Mouse (Mus musculus) stomach, embryonic 15.5 days (tissue): ENCODE results near the gene Wscd2. TPM values are rescaled to one million over a fixed set of nuclear protein-coding genes. Genes with fewer than 3 reads are reported as not detected.

Source experiments
- ATAC-seq: fragments of 200-750 bp; cut with Nextera tagmentation; 2 replicates; pipeline ENCODE4 v1.8.0; 2017; ENCODE audit warnings: low read depth, moderate number of reproducible peaks, moderate TSS enrichment; ENCODE audit not compliant: insufficient read depth, low FRiP score
- H3K27ac ChIP-seq: fragments of 300-500 bp; sonication (generic); 2 replicates; pipeline ENCODE4 v1.5.1; 2015; ENCODE audit warnings: mild to moderate bottlenecking, inconsistent platforms
- H3K27me3 ChIP-seq: fragments of 300-500 bp; sonication (generic); replicated peaks from 2 replicates; pipeline ENCODE4 v1.6.1; 2015; ENCODE audit warnings: inconsistent platforms
- H3K36me3 ChIP-seq: fragments of 300-500 bp; sonication (generic); 2 replicates; pipeline ENCODE4 v1.6.1; 2015; ENCODE audit warnings: inconsistent platforms
- H3K4me1 ChIP-seq: fragments of 300-500 bp; sonication (generic); 2 replicates; pipeline ENCODE4 v1.6.1; 2015; ENCODE audit warnings: inconsistent platforms
- H3K4me2 ChIP-seq: fragments of 300-500 bp; sonication (generic); 2 replicates; pipeline ENCODE4 v1.6.1; 2015; ENCODE audit warnings: mild to moderate bottlenecking, inconsistent platforms
- H3K4me3 ChIP-seq: fragments of 300-500 bp; sonication (generic); replicated peaks from 2 replicates; pipeline ENCODE4 v1.5.1; 2015; ENCODE audit warnings: inconsistent platforms
- H3K9ac ChIP-seq: fragments of 300-500 bp; sonication (generic); 2 replicates; pipeline ENCODE4 v1.6.1; 2015; ENCODE audit warnings: inconsistent platforms
- H3K9me3 ChIP-seq: fragments of 300-500 bp; sonication (generic); 2 replicates; pipeline ENCODE4 v1.6.1; 2016; ENCODE audit warnings: inconsistent platforms
- WGBS: fragments of 180-500 bp; shearing (Covaris S2); methylation state at CpG from one replicate; pipeline ENCODE4 v1.1.7; 2015; 5-methylcytosine and 5-hydroxymethylcytosine counted together
- polyA plus RNA-seq: library from polyadenylated mRNA; unstranded; fragments of >200 nt; fragmentation: Nextera tagmentation; extraction: Ambion mirVana; gene quantifications from 2 replicates; pipeline ENCODE4 v1.2.1, GENCODE M21; 2015

Wscd2 gene
- polyA plus RNA-seq, 1 experiment from 2014 or later = 6.5 TPM

GRCm38 (mm10) chr5:113485584-113486162, 4.5 kb upstream of the Wscd2 start:
- no peak for ATAC-seq
- WGBS = 67% methylated on average over 11 of the region's 11 CpGs

DNA sequence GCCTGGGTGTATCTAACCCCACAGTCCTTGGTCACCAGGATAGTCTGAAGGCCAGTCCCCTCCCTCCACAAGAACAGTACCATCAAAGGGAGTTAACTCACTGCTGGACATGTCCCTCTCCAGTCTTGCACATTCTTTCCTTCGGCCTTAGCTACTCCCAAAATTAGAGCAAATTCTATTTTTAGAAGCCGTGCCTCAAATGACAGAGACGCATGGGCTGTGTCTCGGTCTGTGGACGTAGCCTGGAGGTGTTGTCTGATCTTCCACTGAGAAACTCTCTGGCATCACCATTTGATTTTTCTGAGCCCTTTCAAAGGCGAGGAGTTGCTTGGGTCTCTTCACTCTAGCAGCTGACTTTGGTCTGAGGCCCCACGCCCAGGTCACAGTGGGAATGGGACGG, 2.3 kb upstream of the Wscd2 start:
- no peaks in the 10 kb centered on the region for H3K36me3 ChIP-seq
- H3K4me1 ChIP-seq = 0 out of 2 replicates have a peak, but pooled peaks cover 6% of the 10 kb centered on the region
- no peak overlapping the region for H3K27ac ChIP-seq
- H3K4me2 ChIP-seq = no peak overlapping the region
- no peak overlapping the region for H3K4me3 ChIP-seq
- no peaks in the 10 kb centered on the region for H3K9me3 ChIP-seq
- 50% methylated on average over 8 of the region's 8 CpGs for WGBS
- ATAC-seq = no peak
- H3K9ac ChIP-seq = no peak overlapping the region
- H3K27me3 ChIP-seq = peaks cover 12% of the 10 kb centered on the region; the same call in 1 of the 2 replicates

More at GRCm38 (mm10) chr5:113485584-113486162, 4.5 kb upstream of the Wscd2 start:
- H3K4me2 ChIP-seq = no peak overlapping the region
- H3K36me3 ChIP-seq = no peaks in the 10 kb centered on the region
- H3K9ac ChIP-seq = no peak overlapping the region
- H3K4me3 ChIP-seq = no peak overlapping the region
- peaks cover 6% of the 10 kb centered on the region; the same call in 1 of the 2 replicates for H3K27me3 ChIP-seq
- no peak overlapping the region for H3K27ac ChIP-seq
- no peaks in the 10 kb centered on the region for H3K9me3 ChIP-seq
- 0 out of 2 replicates have a peak, but pooled peaks cover 1% of the 10 kb centered on the region for H3K4me1 ChIP-seq

DNA sequence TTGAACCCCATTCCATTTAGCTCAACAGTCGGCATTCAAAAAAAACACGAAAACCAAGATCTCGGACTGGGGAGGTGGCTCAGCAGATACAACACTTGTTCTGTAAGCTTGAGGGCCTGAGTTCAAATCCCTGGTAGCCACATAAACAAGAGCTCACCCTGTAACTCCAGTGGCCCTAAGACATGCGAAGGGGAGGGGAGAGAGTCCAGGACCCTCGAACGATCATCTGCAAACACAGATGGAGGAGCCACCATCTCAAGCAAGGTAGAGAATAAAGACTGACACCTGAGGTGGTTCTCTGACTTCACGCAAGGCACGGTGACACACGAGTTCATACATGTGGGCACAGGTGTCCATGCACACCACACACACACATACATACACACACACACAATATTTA, 516 bp upstream of the Wscd2 start:
- Histone ChIP-seq H3K9ac (no peak overlapping the region), H3K9me3 (no peaks in the 10 kb centered on the region), H3K36me3 (no peaks in the 10 kb centered on the region), H3K27me3 (peaks cover 12% of the 10 kb centered on the region), H3K27ac (no peak overlapping the region), H3K4me2 (no peak overlapping the region), H3K4me3 (no peak overlapping the region), H3K4me1 (0 out of 2 replicates have a peak, but pooled peaks cover 6% of the 10 kb centered on the region)
- 92% methylated on average over 9 of the region's 9 CpGs for WGBS
- no peak for ATAC-seq

GRCm38 (mm10) chr5:113490467-113491260, 531 bp downstream of the Wscd2 start:
- peaks cover 12% of the 10 kb centered on the region for H3K27me3 ChIP-seq
- peak overlapping the region; percentile 52 for H3K4me3 ChIP-seq

GRCm38 (mm10) chr5:113491552-113491951, 1.4 kb downstream of the Wscd2 start:
- H3K27ac ChIP-seq = no peak overlapping the region
- peaks cover 12% of the 10 kb centered on the region for H3K27me3 ChIP-seq
- H3K9ac ChIP-seq = no peak overlapping the region
- no peak for ATAC-seq
- peak overlapping the region; percentile 59 for H3K4me2 ChIP-seq
- 59% methylated on average over 4 of the region's 4 CpGs for WGBS
- peak overlapping the region; percentile 52 for H3K4me3 ChIP-seq
- no peaks in the 10 kb centered on the region for H3K9me3 ChIP-seq
- H3K4me1 ChIP-seq = 0 out of 2 replicates have a peak, but pooled peaks cover 6% of the 10 kb centered on the region
- no peaks in the 10 kb centered on the region for H3K36me3 ChIP-seq

More at GRCm38 (mm10) chr5:113490467-113491260, 531 bp downstream of the Wscd2 start:
- Histone ChIP-seq H3K4me1 (0 out of 2 replicates have a peak, but pooled peaks cover 6% of the 10 kb centered on the region), H3K27ac (peak overlapping the region; percentile 26; the same call in 1 of the 2 replicates), H3K9ac (peak overlapping the region; percentile 41), H3K4me2 (peak overlapping the region; percentile 59), H3K9me3 (no peaks in the 10 kb centered on the region), H3K36me3 (no peaks in the 10 kb centered on the region)
- WGBS = 1% methylated on average over 59 of the region's 63 CpGs
- peak; percentile 56; the same call in 1 of the 2 replicates for ATAC-seq

GRCm38 (mm10) chr5:113491988-113492387, 1.9 kb downstream of the Wscd2 start:
- WGBS = 79% methylated on average over 3 of the region's 3 CpGs
- no peak for ATAC-seq
- Histone ChIP-seq H3K4me3 (peak overlapping the region; percentile 52; the same call in 1 of the 2 replicates), H3K4me1 (0 out of 2 replicates have a peak, but pooled peaks cover 6% of the 10 kb centered on the region), H3K4me2 (peak overlapping the region; percentile 59), H3K9me3 (no peaks in the 10 kb centered on the region), H3K36me3 (no peaks in the 10 kb centered on the region), H3K27me3 (peaks cover 12% of the 10 kb centered on the region), H3K27ac (no peak overlapping the region), H3K9ac (no peak overlapping the region)

GRCm38 (mm10) chr5:113492417-113493035, 2.4 kb downstream of the Wscd2 start:
- H3K36me3 ChIP-seq = no peaks in the 10 kb centered on the region
- H3K4me3 ChIP-seq = no peak overlapping the region
- H3K9ac ChIP-seq = no peak overlapping the region
- peaks cover 12% of the 10 kb centered on the region for H3K27me3 ChIP-seq
- no peaks in the 10 kb centered on the region for H3K9me3 ChIP-seq
- no peak for ATAC-seq
- H3K4me2 ChIP-seq = peak overlapping the region; percentile 3; the same call in 1 of the 2 replicates
- 30% methylated on average over 7 of the region's 7 CpGs for WGBS
- H3K4me1 ChIP-seq = 0 out of 2 replicates have a peak, but pooled peaks cover 6% of the 10 kb centered on the region
- H3K27ac ChIP-seq = no peak overlapping the region

GRCm38 (mm10) chr5:113493997-113494396, 3.9 kb downstream of the Wscd2 start:
- 51% methylated on average over 8 of the region's 8 CpGs for WGBS

GRCm38 (mm10) chr5:113496926-113497325, 6.8 kb downstream of the Wscd2 start:
- 65% methylated on average over 3 of the region's 3 CpGs for WGBS
- Histone ChIP-seq H3K9me3 (no peaks in the 10 kb centered on the region), H3K27ac (no peak overlapping the region), H3K4me1 (0 out of 2 replicates have a peak, but pooled peaks cover 2% of the 10 kb centered on the region), H3K36me3 (no peaks in the 10 kb centered on the region), H3K27me3 (peaks cover 4% of the 10 kb centered on the region; the same call in 1 of the 2 replicates), H3K9ac (no peak overlapping the region), H3K4me3 (no peak overlapping the region), H3K4me2 (no peak overlapping the region)
- ATAC-seq = no peak

More at GRCm38 (mm10) chr5:113493997-113494396, 3.9 kb downstream of the Wscd2 start:
- no peaks in the 10 kb centered on the region for H3K9me3 ChIP-seq
- no peak for ATAC-seq
- H3K9ac ChIP-seq = no peak overlapping the region
- H3K27me3 ChIP-seq = peaks cover 12% of the 10 kb centered on the region
- no peak overlapping the region for H3K27ac ChIP-seq
- 0 out of 2 replicates have a peak, but pooled peaks cover 6% of the 10 kb centered on the region for H3K4me1 ChIP-seq
- no peak overlapping the region for H3K4me2 ChIP-seq
- H3K36me3 ChIP-seq = no peaks in the 10 kb centered on the region
- no peak overlapping the region for H3K4me3 ChIP-seq

- 85% methylated on average over 11 of the region's 11 CpGs for WGBS
- ATAC-seq = no peak
- Histone ChIP-seq H3K9me3 (no peaks in the 10 kb centered on the region), H3K27ac (no peak overlapping the region), H3K4me3 (no peak overlapping the region), H3K4me1 (no peaks in the 10 kb centered on the region), H3K36me3 (no peaks in the 10 kb centered on the region), H3K27me3 (no peaks in the 10 kb centered on the region), H3K4me2 (no peak overlapping the region), H3K9ac (no peak overlapping the region)
These were observed 9.3 kb downstream of the Wscd2 start for GRCm38 (mm10) chr5:113499421-113499820.

- no peaks in the 10 kb centered on the region for H3K9me3 ChIP-seq
- no peaks in the 10 kb centered on the region for H3K27me3 ChIP-seq
- WGBS = 19% methylated on average over 10 of the region's 10 CpGs
- no peak overlapping the region for H3K27ac ChIP-seq
- no peak overlapping the region for H3K4me3 ChIP-seq
- H3K9ac ChIP-seq = no peak overlapping the region
- no peaks in the 10 kb centered on the region for H3K4me1 ChIP-seq
- no peak for ATAC-seq
- H3K36me3 ChIP-seq = no peaks in the 10 kb centered on the region
- no peak overlapping the region for H3K4me2 ChIP-seq
These were observed 13.1 kb downstream of the Wscd2 start for GRCm38 (mm10) chr5:113503276-113503675.
